Mouse (Mus musculus) liver, adult (tissue): ENCODE results near the gene Mrpl54.

Experiments
- GATA4 ChIP-seq: IDR thresholded peaks from 2 replicates; pipeline ENCODE4 v1.6.1; 2014; ENCODE audit warnings: mild to moderate bottlenecking, low read length; ENCODE audit not compliant: insufficient replicate concordance

Gene Mrpl54

DNA sequence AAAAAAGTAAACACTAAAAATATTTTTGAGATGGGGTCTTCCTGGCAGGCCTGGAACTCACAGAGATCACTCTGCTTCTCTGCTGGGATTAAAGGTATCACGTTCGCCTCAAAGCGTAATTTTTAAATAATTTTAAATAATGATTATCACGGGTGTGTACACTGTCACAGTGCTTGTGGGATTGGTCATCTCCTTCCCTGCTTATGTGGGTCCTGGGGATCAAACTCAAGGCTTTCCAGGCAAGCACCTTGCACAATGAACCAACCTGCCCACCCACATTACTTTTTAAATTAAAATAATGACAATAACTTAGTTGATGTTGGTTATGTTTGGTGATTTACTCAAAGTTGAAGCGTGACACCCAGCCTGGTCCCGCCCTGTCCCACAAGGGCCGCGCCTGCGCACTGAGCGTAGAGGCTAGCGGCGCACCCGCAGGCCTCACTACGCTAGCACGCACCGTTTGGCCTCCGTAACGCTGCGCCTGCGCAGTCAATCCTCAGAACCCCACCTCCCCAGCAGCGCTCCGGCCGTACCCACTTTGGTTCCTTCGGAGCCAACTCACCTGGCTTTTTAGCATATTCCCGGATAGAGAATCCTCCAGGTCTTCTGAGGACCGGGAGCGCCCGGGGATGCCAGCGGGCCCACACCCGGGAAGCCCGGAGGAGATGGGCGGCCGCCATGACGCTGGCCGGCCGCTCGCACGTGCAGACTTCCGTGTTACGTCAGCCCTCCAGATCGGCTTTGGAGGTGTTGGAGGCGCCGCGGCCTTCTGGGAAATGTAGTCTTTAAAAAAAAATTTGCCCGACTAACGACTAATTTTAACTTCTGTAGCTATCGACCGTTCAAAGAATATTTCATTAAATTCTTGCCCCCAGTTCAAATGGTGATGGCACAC lies at the start of gene Mrpl54, which contains the start of gene Apba3:
TSS of gene Mrpl54 (minus strand) at position 724 of the 895 bp plus-strand sequence.
TSS of gene Apba3 (plus strand) at position 750 of the 895 bp plus-strand sequence.
- no peak for TF ChIP-seq GATA4

- no peak for TF ChIP-seq GATA4
Measured at GRCm38 (mm10) chr10:81315587-81315986, 48.9 kb upstream of the Mrpl54 start.

DNA sequence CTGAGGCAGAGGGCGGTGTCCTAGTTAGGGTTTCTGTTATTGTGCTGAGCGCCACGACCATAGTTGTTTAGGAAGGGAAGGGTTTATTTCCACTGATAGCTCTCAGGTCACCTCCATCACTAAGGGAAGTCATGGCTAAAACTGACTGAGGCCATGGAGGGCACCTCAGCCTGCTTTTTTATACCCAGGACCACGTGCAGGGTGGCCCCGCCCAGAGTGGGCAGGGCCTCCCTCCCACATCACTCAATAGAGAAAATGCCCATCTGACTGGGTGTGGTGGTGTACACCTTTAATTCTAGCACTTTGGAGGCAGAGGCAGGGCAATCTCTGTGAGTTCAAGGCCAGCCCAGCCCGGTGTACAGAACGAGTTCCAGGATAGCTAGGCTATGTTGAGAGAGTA lies 47.5 kb upstream of the Mrpl54 start:
- TF ChIP-seq GATA4, result no peak

DNA sequence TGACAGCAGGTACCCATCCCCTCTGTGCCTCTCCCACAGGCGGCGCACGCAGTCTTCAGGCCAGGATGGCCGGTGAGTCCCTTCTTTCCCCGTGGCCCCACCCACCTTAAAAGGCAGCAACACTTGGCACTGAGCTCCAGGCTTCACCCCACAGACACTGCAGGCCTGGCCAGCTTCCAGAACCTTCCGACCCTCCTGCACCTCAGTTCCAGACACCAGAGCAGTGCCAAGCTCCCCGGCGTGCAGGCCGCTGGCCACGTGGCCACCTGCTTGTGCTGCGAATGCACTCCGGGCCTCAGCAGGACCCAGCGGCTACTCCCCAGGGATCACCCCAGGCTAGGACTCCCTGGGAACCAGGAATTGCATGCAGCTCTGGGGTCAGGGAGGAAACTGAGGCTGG lies 46.8 kb upstream of the Mrpl54 start:
- no peak for TF ChIP-seq GATA4

GRCm38 (mm10) chr10:81309571-81309970 lies 42.8 kb upstream of the Mrpl54 start:
- no peak for TF ChIP-seq GATA4

- TF ChIP-seq GATA4, result no peak
Measured at GRCm38 (mm10) chr10:81306837-81307682, 40.3 kb upstream of the Mrpl54 start.

DNA sequence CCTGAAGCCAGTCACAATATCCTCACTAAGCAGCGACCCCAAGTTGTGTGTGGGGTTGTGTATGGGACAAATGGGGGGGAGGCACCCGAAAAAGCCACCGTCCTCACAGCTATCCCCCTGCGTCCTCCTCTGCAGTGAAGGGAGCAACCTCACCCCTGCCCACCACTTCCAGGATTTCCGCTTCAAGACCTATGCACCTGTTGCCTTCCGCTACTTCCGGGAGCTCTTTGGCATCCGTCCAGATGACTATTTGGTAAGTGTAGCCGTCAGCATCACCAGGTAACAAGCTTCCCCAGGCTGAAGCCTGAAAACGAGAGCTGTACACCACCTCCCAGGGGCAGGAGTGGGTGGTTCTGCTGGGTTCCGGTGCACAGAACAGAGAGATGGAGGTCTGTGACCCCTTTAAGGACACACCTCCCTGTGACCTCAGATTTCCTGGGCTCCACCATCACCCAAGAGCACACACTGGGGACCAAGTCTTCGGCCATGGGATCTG lies 39.5 kb upstream of the Mrpl54 start:
- no peak for TF ChIP-seq GATA4

DNA sequence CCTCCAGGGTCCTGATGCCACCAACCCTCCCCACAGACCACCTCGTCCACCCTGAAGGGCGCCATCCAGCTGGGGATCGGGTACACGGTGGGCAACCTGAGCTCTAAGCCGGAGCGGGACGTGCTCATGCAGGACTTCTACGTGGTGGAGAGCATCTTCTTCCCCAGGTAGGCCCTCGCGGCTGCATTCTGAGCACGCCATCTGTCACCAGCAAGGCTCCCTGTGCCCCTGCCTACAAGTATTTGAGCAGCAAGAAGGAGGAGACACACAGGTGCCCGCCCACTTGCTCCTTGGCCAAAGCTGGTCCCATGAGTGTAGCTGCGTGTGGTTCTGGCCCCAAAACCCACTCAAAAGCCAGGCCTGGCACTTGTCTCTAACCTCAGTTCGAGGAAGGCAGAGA lies 38.9 kb upstream of the Mrpl54 start:
- no peak for TF ChIP-seq GATA4

DNA sequence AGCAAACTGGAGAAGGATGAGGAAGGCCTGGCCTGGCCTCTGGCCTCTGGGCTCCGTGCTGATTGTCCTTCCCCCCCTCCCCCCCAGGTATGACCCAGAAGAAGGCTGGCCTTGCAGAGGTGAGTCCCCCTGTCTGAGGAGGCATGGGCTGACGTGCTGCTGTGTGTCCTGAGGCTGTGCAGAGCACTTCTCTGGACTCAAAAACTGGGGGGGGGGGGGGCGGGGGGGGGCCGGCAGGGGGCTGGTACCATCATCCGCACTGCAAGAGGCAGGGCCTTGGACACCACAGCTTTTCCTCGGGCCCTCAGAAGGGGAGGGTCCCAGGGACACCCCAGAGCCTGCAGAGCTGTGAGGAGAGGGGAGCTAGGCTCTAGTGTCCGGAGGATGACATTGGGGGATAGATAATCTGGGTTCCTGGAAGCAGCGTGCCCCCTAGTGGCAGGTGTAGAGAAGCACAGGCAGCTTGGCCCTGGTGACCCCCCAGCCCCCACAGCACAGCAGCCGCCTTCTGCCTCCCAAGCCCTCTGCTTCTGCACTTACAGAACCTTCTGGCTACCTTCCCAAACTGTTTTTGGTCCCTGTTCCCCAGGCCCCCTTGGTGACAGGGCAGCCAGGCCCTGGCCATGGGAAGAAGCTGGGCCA lies 38.0 kb upstream of the Mrpl54 start:
- peak; percentile 33; the same call in 1 of the 2 replicates for TF ChIP-seq GATA4

- TF ChIP-seq GATA4, result no peak
Measured at GRCm38 (mm10) chr10:81303761-81304160, 37.0 kb upstream of the Mrpl54 start.

DNA sequence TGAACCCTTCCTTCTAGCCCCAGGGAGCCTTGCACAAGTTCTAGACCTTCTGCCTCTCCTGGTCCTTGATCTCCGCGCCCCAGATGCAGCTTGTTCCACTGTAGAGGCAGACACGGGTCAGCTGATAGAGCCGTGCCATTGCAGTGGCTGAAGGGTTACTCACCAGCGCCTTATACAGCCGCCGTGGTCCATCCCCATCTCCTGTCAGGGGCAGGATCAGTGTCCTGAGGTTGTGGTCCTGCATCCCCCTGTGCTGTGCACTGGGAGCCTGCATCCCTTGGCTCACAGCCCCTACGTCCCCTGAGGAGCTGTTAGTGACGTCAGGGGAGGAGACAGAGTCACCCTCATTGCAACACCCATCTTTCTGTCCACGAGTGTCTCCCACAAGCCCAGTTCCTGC lies 36.5 kb upstream of the Mrpl54 start:
- no peak for TF ChIP-seq GATA4

DNA sequence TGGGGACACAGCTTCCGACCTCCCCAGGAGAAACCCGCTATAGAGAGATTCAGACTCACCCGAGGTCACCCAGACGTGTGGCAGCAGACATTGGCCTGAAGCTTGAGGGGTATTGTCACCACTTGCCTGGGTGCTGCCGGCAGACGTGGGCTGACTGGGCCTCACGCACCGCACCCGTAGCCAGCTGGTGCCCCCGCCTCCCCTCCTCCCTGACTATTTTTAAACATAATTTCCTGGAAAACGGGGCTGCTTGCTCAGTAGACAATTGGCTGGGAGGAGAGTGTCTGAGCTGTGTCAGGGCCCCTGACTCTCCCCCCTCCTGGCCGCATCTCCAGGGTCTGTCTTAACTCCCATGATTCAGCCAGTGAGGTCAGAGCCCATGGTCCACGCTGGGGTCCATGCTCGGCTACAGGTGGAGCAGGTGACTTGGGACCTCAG lies 36.1 kb upstream of the Mrpl54 start:
- no peak for TF ChIP-seq GATA4

- TF ChIP-seq GATA4, result 0 out of 2 replicates have a peak, but pooled peaks have one; percentile 7
Measured at GRCm38 (mm10) chr10:81302288-81302687, 35.6 kb upstream of the Mrpl54 start.

GRCm38 (mm10) chr10:81301321-81301720 lies 34.6 kb upstream of the Mrpl54 start:
- TF ChIP-seq GATA4, result no peak

GRCm38 (mm10) chr10:81300352-81300907 lies 33.7 kb upstream of the Mrpl54 start:
- TF ChIP-seq GATA4, result peak; percentile 65; the same call in 1 of the 2 replicates
